ENCODE assay signal across 19 mouse cellular contexts in genomic region chr15:77144960-77145359, GRCm38 (mm10).
"Had no signal": no experiment of that assay in that cellular context is flagged by ENCODE, and none has a peak within 500 bp of the region (broad histone marks: within the 10 kb centered on the region; RNA-seq: fewer than 3 reads in every experiment).

No protein-coding gene starts in this region.

- H3K4me2 ChIP-seq: lung, embryonic 15.5 days; midbrain, embryonic 11.5 days; midbrain, embryonic 13.5 days; midbrain, embryonic 15.5 days; neural tube, embryonic 13.5 days; neural tube, embryonic 15.5 days; stomach, embryonic 15.5 days had no signal

- H3K9me3 ChIP-seq: lung, embryonic 15.5 days; megakaryocyte, embryonic 14.5 days; midbrain, embryonic 13.5 days; midbrain, embryonic 15.5 days; neural tube, embryonic 13.5 days; neural tube, embryonic 15.5 days; stomach, embryonic 15.5 days had no signal

- ATAC-seq: liver, postnatal 0 days; lung, postnatal 0 days; midbrain, embryonic 13.5 days; midbrain, embryonic 15.5 days had no signal

- H3K4me3 ChIP-seq: lung, embryonic 15.5 days; megakaryocyte, embryonic 14.5 days; midbrain, embryonic 13.5 days; midbrain, embryonic 15.5 days; neural tube, embryonic 13.5 days; neural tube, embryonic 15.5 days; stomach, embryonic 15.5 days had no signal

- H3K27me3 ChIP-seq: lung, embryonic 15.5 days; midbrain, embryonic 13.5 days; midbrain, embryonic 15.5 days; neural tube, embryonic 13.5 days; neural tube, embryonic 15.5 days; stomach, embryonic 15.5 days had no signal

- H3K36me3 ChIP-seq: lung, embryonic 15.5 days; midbrain, embryonic 15.5 days; neural tube, embryonic 15.5 days had no signal

- H3K27ac ChIP-seq: lung, embryonic 15.5 days; macrophage; midbrain, embryonic 13.5 days; midbrain, embryonic 15.5 days; neural tube, embryonic 15.5 days; stomach, embryonic 15.5 days; stomach, postnatal 0 days had no signal

- H3K9ac ChIP-seq: liver, postnatal 0 days; lung, embryonic 15.5 days; midbrain, embryonic 13.5 days; midbrain, embryonic 15.5 days; neural tube, embryonic 13.5 days; neural tube, embryonic 15.5 days; stomach, embryonic 15.5 days had no signal

- DNase-seq: liver, postnatal 0 days; lung, adult 2 months; lung, postnatal 14 days; lung, postnatal 36 days; right cerebral cortex, postnatal 14 days; thymus, adult 2 months; thymus, postnatal 25 days; thymus, postnatal 4 days had no signal
